Mouse (Mus musculus) neural tube, embryonic 15.5 days (tissue): Measurements from ENCODE around the gene Fbxw4. TPM values are rescaled to one million over a fixed set of nuclear protein-coding genes. Genes with fewer than 3 reads are reported as not detected.

Source experiments
- ATAC-seq: fragments of 200-750 bp; cut with Nextera tagmentation; 2 replicates; pipeline ENCODE4 v1.8.0; 2017; ENCODE audit warnings: mild to moderate bottlenecking, moderate TSS enrichment, moderate library complexity; ENCODE audit not compliant: low FRiP score
- H3K27ac ChIP-seq: fragments of 300-500 bp; sonication (generic); replicated peaks from 2 replicates; pipeline ENCODE4 v1.5.1; 2015; ENCODE audit warnings: mild to moderate bottlenecking, inconsistent platforms
- H3K27me3 ChIP-seq: fragments of 300-500 bp; sonication (generic); replicated peaks from 2 replicates; pipeline ENCODE4 v1.6.1; 2015; ENCODE audit warnings: inconsistent platforms
- H3K36me3 ChIP-seq: fragments of 300-500 bp; sonication (generic); 2 replicates; pipeline ENCODE4 v1.6.1; 2015; ENCODE audit warnings: inconsistent platforms
- H3K4me1 ChIP-seq: fragments of 300-500 bp; sonication (generic); 2 replicates; pipeline ENCODE4 v1.6.1; 2015; ENCODE audit warnings: inconsistent platforms
- H3K4me2 ChIP-seq: fragments of 300-500 bp; sonication (generic); 2 replicates; pipeline ENCODE4 v1.6.1; 2015; ENCODE audit warnings: inconsistent platforms, mild to moderate bottlenecking, moderate library complexity
- H3K4me3 ChIP-seq: fragments of 300-500 bp; sonication (generic); replicated peaks from 2 replicates; pipeline ENCODE4 v1.5.1; 2015; ENCODE audit warnings: mild to moderate bottlenecking, inconsistent platforms
- H3K9ac ChIP-seq: fragments of 300-500 bp; sonication (generic); replicated peaks from 2 replicates; pipeline ENCODE4 v1.6.1; 2015; ENCODE audit warnings: mild to moderate bottlenecking, inconsistent platforms
- H3K9me3 ChIP-seq: fragments of 300-500 bp; sonication (generic); replicated peaks from 2 replicates; pipeline ENCODE4 v1.6.1; 2016; ENCODE audit warnings: inconsistent platforms
- WGBS: fragments of 180-500 bp; shearing (Covaris S2); methylation state at CpG from one replicate; pipeline ENCODE4 v1.1.7; 2015; ENCODE audit warnings: mixed read lengths; 5-methylcytosine and 5-hydroxymethylcytosine counted together
- polyA plus RNA-seq: library from polyadenylated mRNA; unstranded; fragments of >200 nt; fragmentation: Nextera tagmentation; extraction: Ambion mirVana; gene quantifications from 2 replicates; pipeline ENCODE4 v1.2.1, GENCODE M21; 2015

The Fbxw4 gene
- polyA plus RNA-seq, 1 experiment from 2014 or later = 8.2 TPM

GRCm38 (mm10) chr19:45627036-45627435, 33.1 kb downstream of the Fbxw4 start:
- H3K27me3 ChIP-seq = no peaks in the 10 kb centered on the region; the same call in 1 of the 2 replicates
- H3K9me3 ChIP-seq = no peaks in the 10 kb centered on the region
- peaks cover 5% of the 10 kb centered on the region for H3K4me1 ChIP-seq
- no peak for ATAC-seq
- H3K36me3 ChIP-seq = peaks cover 23% of the 10 kb centered on the region
- WGBS = 33% methylated on average over 3 of the region's 3 CpGs
- H3K9ac ChIP-seq = no peak overlapping the region
- H3K27ac ChIP-seq = no peak overlapping the region
- H3K4me3 ChIP-seq = no peak overlapping the region
- no peak overlapping the region for H3K4me2 ChIP-seq

- no peak for ATAC-seq
- H3K4me1 ChIP-seq = peaks cover 11% of the 10 kb centered on the region
- H3K4me3 ChIP-seq = no peak overlapping the region
- no peak overlapping the region for H3K9ac ChIP-seq
- WGBS = 86% methylated on average over 4 of the region's 4 CpGs
- H3K27ac ChIP-seq = no peak overlapping the region
- H3K27me3 ChIP-seq = peaks cover 3% of the 10 kb centered on the region; the same call in 1 of the 2 replicates
- no peaks in the 10 kb centered on the region for H3K9me3 ChIP-seq
- H3K36me3 ChIP-seq = peaks cover 7% of the 10 kb centered on the region; the same call in 1 of the 2 replicates
- H3K4me2 ChIP-seq = no peak overlapping the region
These were observed 36.4 kb downstream of the Fbxw4 start for GRCm38 (mm10) chr19:45623710-45624109.

DNA sequence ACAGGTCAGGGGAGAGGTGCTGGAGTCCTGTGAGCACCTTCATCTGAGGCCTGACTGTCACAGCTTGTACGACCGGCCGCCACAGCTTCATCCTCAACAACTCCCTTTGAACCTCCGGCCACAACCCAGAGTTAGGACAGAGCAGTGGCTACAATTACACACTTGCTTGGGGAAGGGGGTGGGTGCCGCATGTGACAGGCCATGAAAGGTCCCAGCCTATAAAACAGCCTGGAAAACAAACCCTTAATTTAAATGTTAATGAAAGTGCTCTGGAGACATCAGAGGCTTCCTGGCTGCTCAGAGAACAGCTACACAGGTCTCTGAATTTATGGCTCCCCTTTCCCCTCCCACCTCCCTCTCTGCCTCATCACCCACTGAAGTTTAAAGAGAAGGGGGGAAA, 38.0 kb downstream of the Fbxw4 start:
- H3K9me3 ChIP-seq = no peaks in the 10 kb centered on the region
- no peak overlapping the region for H3K9ac ChIP-seq
- peaks cover 3% of the 10 kb centered on the region; the same call in 1 of the 2 replicates for H3K27me3 ChIP-seq
- no peak overlapping the region for H3K4me3 ChIP-seq
- 19% methylated on average over 5 of the region's 5 CpGs for WGBS
- H3K4me1 ChIP-seq = peaks cover 15% of the 10 kb centered on the region
- H3K27ac ChIP-seq = no peak overlapping the region
- no peak overlapping the region for H3K4me2 ChIP-seq
- no peak for ATAC-seq
- H3K36me3 ChIP-seq = peaks cover 5% of the 10 kb centered on the region; the same call in 1 of the 2 replicates

- no peak for ATAC-seq
- H3K27me3 ChIP-seq = peaks cover 3% of the 10 kb centered on the region; the same call in 1 of the 2 replicates
- WGBS = 52% methylated on average over 7 of the region's 7 CpGs
- H3K4me3 ChIP-seq = no peak overlapping the region
- H3K4me1 ChIP-seq = peaks cover 26% of the 10 kb centered on the region
- H3K27ac ChIP-seq = no peak overlapping the region
- H3K4me2 ChIP-seq = no peak overlapping the region
- H3K9ac ChIP-seq = no peak overlapping the region
- no peaks in the 10 kb centered on the region for H3K9me3 ChIP-seq
- peaks cover 5% of the 10 kb centered on the region; the same call in 1 of the 2 replicates for H3K36me3 ChIP-seq
These were observed 39.1 kb downstream of the Fbxw4 start for GRCm38 (mm10) chr19:45621061-45621460.

DNA sequence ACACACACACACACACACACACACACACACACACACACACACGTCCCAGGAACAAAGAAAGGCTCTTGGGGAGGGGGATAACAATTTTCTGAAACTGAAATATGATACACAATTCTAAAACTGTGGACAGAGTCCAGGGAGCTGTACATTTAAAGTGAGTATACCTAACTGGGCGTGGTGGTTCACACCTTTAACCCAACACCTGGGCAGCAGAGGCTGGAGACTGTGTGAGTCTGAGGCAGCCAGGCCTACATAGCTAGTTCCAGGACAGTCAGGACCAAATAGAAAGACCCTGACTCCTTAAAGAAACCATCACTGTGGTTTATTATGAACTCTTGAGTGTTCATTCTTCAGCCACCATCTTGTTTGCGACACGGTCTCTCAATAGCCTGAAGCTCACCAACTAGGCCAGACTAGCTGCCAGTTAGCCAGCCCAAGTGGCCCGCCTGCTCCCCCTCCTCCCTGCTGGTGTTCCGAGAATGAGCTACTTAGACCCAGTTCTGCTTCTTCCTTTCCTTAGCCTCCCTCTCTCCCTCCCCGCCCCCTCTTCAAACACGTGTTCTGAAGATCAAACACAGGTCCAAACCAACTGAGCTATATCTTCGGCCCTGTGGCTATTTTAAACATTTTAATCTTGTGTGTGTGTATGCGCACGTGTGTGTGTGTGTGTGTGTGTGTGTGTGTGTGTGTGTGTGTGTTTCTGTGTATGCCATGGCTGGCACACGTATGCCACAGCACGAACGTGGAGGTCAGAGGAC, 40.2 kb downstream of the Fbxw4 start:
- no peaks in the 10 kb centered on the region for H3K9me3 ChIP-seq
- no peak overlapping the region for H3K9ac ChIP-seq
- no peak for ATAC-seq
- H3K27me3 ChIP-seq = peaks cover 3% of the 10 kb centered on the region; the same call in 1 of the 2 replicates
- peaks cover 36% of the 10 kb centered on the region for H3K4me1 ChIP-seq
- no peak overlapping the region for H3K4me3 ChIP-seq
- 85% methylated on average over 14 of the region's 14 CpGs for WGBS
- no peak overlapping the region for H3K4me2 ChIP-seq
- H3K27ac ChIP-seq = no peak overlapping the region
- H3K36me3 ChIP-seq = no peaks in the 10 kb centered on the region; the same call in 1 of the 2 replicates

- ATAC-seq = no peak
- no peak overlapping the region for H3K4me3 ChIP-seq
- H3K36me3 ChIP-seq = no peaks in the 10 kb centered on the region
- H3K27me3 ChIP-seq = 0 out of 2 replicates have a peak, but pooled peaks cover 3% of the 10 kb centered on the region
- H3K27ac ChIP-seq = no peak overlapping the region
- H3K4me1 ChIP-seq = peaks cover 39% of the 10 kb centered on the region
- no peak overlapping the region for H3K9ac ChIP-seq
- WGBS = 92% methylated on average over 6 of the region's 6 CpGs
- H3K4me2 ChIP-seq = no peak overlapping the region
- no peaks in the 10 kb centered on the region for H3K9me3 ChIP-seq
These were observed 41.9 kb downstream of the Fbxw4 start for GRCm38 (mm10) chr19:45618184-45618583.

- Histone ChIP-seq H3K9ac (no peak overlapping the region), H3K36me3 (no peaks in the 10 kb centered on the region), H3K4me1 (peaks cover 31% of the 10 kb centered on the region), H3K4me3 (no peak overlapping the region), H3K27ac (no peak overlapping the region), H3K27me3 (0 out of 2 replicates have a peak, but pooled peaks cover 3% of the 10 kb centered on the region), H3K4me2 (no peak overlapping the region), H3K9me3 (no peaks in the 10 kb centered on the region)
- ATAC-seq = no peak
- WGBS = 24% methylated on average over 7 of the region's 7 CpGs
These were observed 43.4 kb downstream of the Fbxw4 start for GRCm38 (mm10) chr19:45616735-45617134.

- no peak for ATAC-seq
- H3K4me3 ChIP-seq = no peak overlapping the region
- 19% methylated on average over 4 of the region's 4 CpGs for WGBS
- H3K9ac ChIP-seq = no peak overlapping the region
- H3K4me1 ChIP-seq = peaks cover 28% of the 10 kb centered on the region
- H3K27ac ChIP-seq = no peak overlapping the region
- no peaks in the 10 kb centered on the region for H3K36me3 ChIP-seq
- H3K27me3 ChIP-seq = 0 out of 2 replicates have a peak, but pooled peaks cover 2% of the 10 kb centered on the region
- H3K9me3 ChIP-seq = no peaks in the 10 kb centered on the region
- no peak overlapping the region for H3K4me2 ChIP-seq
These were observed 43.9 kb downstream of the Fbxw4 start for GRCm38 (mm10) chr19:45616214-45616518.

DNA sequence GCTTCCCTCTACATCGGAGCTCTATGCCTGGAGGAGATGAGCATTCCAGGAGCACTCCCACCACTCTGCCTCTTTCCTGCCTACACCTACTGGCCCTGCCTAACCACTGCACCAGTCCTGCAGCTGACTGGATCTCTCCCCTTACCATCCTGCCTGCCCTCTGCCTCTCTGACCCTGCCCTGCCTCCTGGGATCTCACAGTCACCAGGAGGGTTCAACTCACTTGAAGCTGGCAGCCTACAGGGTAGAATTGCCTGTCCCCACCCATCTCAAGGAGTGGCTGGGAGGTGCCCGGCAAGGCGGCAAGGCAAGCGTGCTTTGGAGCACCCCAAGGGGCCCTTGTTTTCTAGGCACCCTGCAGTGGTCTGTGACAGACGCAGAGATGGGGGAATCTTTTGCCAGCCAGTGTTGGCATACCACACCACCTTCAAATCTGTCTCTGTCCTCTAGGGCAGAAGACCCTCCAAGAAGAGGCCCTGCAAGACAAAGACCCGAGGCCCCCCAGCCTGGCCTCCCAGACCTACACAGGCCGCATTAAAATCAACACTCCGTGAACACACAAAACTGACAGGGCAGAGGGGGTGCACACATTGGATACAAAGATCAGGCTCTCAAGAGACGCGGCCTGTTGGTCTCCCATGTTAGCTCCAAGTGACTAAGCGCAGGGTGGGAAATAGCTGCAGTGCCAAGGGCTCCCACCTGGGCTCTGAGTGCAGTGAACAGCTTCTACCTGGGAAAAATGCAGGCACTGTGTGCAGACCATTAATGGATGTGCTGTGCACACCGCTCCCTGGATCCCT, 44.5 kb downstream of the Fbxw4 start:
- H3K36me3 ChIP-seq = no peaks in the 10 kb centered on the region
- ATAC-seq = no peak
- no peaks in the 10 kb centered on the region for H3K27me3 ChIP-seq
- 36% methylated on average over 12 of the region's 12 CpGs for WGBS
- H3K9ac ChIP-seq = no peak overlapping the region
- no peaks in the 10 kb centered on the region for H3K9me3 ChIP-seq
- no peak overlapping the region for H3K4me3 ChIP-seq
- no peak overlapping the region for H3K4me2 ChIP-seq
- peaks cover 28% of the 10 kb centered on the region for H3K4me1 ChIP-seq
- H3K27ac ChIP-seq = no peak overlapping the region

- no peaks in the 10 kb centered on the region for H3K36me3 ChIP-seq
- 56% methylated on average over 3 of the region's 3 CpGs for WGBS
- no peaks in the 10 kb centered on the region for H3K9me3 ChIP-seq
- peak overlapping the region; percentile 48; the same call in 1 of the 2 replicates for H3K27ac ChIP-seq
- no peak overlapping the region for H3K4me3 ChIP-seq
- no peak overlapping the region for H3K4me2 ChIP-seq
- H3K27me3 ChIP-seq = no peaks in the 10 kb centered on the region
- ATAC-seq = peak; percentile 60; the same call in 1 of the 2 replicates
- H3K9ac ChIP-seq = no peak overlapping the region
- H3K4me1 ChIP-seq = peaks cover 28% of the 10 kb centered on the region
These were observed 45.2 kb downstream of the Fbxw4 start for GRCm38 (mm10) chr19:45614928-45615327.

GRCm38 (mm10) chr19:45614375-45614774, 45.7 kb downstream of the Fbxw4 start:
- H3K27me3 ChIP-seq = no peaks in the 10 kb centered on the region
- no peak for ATAC-seq
- no peak overlapping the region for H3K4me2 ChIP-seq
- no peak overlapping the region for H3K9ac ChIP-seq
- H3K27ac ChIP-seq = no peak overlapping the region
- H3K9me3 ChIP-seq = no peaks in the 10 kb centered on the region
- H3K4me1 ChIP-seq = peaks cover 28% of the 10 kb centered on the region
- WGBS = 57% methylated on average over 8 of the region's 8 CpGs
- no peaks in the 10 kb centered on the region for H3K36me3 ChIP-seq
- no peak overlapping the region for H3K4me3 ChIP-seq

GRCm38 (mm10) chr19:45610823-45611222, 49.3 kb downstream of the Fbxw4 start:
- H3K36me3 ChIP-seq = no peaks in the 10 kb centered on the region

More at GRCm38 (mm10) chr19:45610823-45611222, 49.3 kb downstream of the Fbxw4 start:
- no peak overlapping the region for H3K27ac ChIP-seq
- peaks cover 19% of the 10 kb centered on the region for H3K4me1 ChIP-seq
- H3K4me2 ChIP-seq = no peak overlapping the region
- no peaks in the 10 kb centered on the region for H3K9me3 ChIP-seq
- ATAC-seq = no peak
- no peak overlapping the region for H3K4me3 ChIP-seq
- no peaks in the 10 kb centered on the region for H3K27me3 ChIP-seq
- H3K9ac ChIP-seq = no peak overlapping the region
- WGBS = 76% methylated on average over 5 of the region's 5 CpGs
